Mouse (Mus musculus) hematopoietic stem cell, adult 5-6 weeks (primary cell): ENCODE results near the gene Hck. TPM values are rescaled to one million over a fixed set of nuclear protein-coding genes. Genes with fewer than 3 reads are reported as not detected.

Experiments used
- ATAC-seq, 2 experiments: fragments of 125-278 bp in 1 of 2; replicated peaks in 1 of 2; 2 replicates each; pipeline ENCODE4 v1.8.0; 2016 to 2017; ENCODE audit warnings: inconsistent platforms in 2 of 2, mild to moderate bottlenecking in 2 of 2, moderate number of reproducible peaks in 2 of 2, low read depth in 1 of 2, moderate TSS enrichment in 1 of 2; ENCODE audit not compliant: low FRiP score in 2 of 2, poor library complexity in 2 of 2, severe bottlenecking in 2 of 2, insufficient read depth in 1 of 2, low TSS enrichment in 1 of 2
- total RNA-seq: library from RNA; stranded (forward); fragments of 172-1452, 232-1000 nt; gene quantifications from 2 replicates; pipeline ENCODE4 v1.2.3, GENCODE M21; 2017

The Hck gene
- total RNA-seq, 1 experiment from 2014 or later: 9.0 TPM

GRCm38 (mm10) chr2:153085556-153085955 is 22.7 kb upstream of the Hck start:
- no peak for ATAC-seq

GRCm38 (mm10) chr2:153086166-153086565 is 22.1 kb upstream of the Hck start:
- no peak for ATAC-seq

GRCm38 (mm10) chr2:153087091-153087490 is 21.2 kb upstream of the Hck start:
- ATAC-seq: no peak

GRCm38 (mm10) chr2:153089316-153089715 is 19.0 kb upstream of the Hck start:
- no peak for ATAC-seq

DNA sequence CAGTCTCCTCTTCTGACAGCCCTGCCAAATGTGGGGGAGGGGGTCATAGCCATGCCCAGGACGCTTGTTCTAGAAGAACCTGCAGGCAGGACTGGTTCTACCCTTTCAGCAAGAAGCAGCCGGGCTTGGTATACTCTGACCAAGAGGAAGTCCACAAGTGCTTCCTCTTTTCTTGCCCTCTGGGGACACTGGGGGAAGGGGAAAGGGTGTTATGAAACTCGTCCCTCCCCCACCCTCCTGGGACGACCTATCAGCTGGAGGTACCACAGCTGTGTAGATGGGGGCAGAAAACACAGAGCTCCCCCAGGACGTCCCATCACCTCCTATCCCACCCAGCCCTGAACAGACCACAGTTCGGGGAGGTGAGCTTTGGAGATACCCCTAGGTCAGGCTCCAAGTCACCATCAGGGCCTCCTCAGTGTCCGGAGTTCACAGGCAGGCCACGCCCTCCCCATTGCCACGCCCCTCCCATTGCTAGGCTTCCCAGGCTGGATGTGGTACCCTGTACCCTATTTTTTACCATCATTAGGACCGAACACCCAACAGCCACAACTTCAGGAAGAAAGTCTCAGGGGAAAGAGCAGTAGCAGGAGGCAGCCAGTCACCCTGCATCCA is 17.6 kb upstream of the Hck start:
- peak; percentile 90 to 92 for ATAC-seq

DNA sequence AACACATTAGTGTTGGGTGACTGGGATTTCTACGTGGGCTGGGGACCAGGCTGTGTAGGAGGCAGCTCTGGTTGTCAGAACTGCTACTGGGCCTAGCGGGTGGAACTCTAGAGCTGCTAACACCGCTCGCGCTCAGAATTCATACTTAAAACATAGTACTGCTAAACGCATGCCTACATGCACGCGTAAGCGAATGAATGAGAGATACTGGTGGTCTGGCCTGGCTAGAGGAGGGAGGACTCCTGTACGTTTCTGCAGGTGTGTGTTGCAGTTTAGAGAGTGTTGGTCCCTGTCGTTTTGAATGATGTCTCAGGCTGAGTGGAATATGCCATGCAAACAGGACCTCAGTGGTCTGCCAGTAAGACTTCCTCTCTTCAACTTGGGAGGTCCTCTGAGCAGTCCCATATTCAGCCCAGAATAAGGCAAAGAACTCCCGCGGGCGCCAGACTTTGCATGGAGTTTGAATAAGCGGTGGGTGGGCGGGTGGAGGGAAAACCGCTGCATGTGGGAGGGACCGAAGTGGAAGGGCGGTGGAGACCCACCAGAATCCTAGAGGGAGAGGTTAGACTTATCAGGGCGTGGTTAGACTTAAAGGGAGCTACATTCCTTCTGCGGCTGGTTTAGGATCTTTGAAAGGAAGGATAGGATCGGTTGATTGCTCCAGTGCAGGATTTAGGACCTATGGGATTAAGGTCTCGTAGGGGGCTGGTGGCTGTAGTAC is 1.1 kb upstream of the Hck start:
- no peak for ATAC-seq

DNA sequence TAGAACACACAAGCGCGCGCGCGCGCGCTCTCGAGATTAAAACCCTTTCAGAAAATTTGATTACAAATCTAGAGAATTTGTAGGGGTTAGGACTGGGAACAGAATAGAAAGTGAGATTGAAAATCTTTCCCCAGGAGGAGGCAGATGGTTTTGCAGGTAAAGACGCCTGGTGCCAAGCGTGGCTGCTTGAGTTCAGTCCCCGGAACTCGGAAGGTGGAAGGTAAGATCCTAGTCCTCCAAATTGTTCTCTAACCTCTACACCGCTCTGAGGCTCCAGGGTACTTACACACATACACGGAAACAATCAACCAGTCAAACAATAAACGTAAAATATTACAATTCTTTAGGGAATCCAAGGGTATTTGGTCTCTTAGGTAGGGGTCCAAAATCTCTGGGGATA is 466 bp upstream of the Hck start:
- ATAC-seq: no peak

DNA sequence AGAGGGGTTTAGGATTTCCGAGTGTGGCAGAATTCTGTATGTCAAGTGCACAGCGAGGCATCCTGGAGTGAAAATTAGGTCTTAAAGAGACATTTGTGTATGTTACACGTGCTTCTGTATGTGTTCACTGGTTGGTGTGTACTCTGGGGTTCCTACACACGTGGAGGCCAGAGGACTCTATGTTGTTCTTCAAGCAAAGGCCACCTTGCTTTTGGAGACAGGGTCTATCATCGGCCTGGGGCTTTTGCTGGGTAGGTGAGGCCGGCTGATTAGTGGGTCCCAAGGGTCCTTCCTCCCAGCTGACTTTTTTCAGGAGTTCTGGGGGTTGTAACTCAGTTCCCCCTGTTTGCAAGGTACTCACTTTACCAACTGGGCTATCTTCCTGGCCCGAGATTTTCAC is 1.3 kb downstream of the Hck start:
- no peak for ATAC-seq

DNA sequence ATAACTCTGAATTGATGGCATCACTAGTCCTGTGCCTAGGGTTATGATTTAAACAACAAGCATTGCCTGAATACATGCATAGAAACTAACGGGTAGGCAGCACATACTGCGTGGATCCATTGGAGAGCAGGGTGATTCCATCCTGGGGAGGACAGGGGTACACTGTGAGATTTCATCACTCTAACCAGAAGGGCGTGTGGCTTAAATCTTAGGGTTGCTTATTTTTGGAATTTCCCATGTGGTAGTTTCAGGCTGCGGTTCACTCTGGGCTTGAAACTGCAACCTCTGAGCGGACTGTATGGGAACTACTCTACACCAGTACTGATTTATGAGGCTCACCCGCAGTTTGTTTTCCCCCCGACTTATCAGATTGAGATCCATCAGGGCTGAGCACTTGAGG is 3.0 kb downstream of the Hck start:
- ATAC-seq: no peak

GRCm38 (mm10) chr2:153115679-153116081 is 7.4 kb downstream of the Hck start:
- 0 out of 4 replicates have a peak, but pooled peaks of 1 of the 2 experiments have one; percentile 30 for ATAC-seq

- ATAC-seq: peak; percentile 75 to 83
These were observed 8.8 kb downstream of the Hck start for GRCm38 (mm10) chr2:153117051-153117486.

- ATAC-seq: no peak
These were observed 11.2 kb downstream of the Hck start for GRCm38 (mm10) chr2:153119488-153119887.

GRCm38 (mm10) chr2:153120126-153120525 is 11.9 kb downstream of the Hck start:
- no peak for ATAC-seq

DNA sequence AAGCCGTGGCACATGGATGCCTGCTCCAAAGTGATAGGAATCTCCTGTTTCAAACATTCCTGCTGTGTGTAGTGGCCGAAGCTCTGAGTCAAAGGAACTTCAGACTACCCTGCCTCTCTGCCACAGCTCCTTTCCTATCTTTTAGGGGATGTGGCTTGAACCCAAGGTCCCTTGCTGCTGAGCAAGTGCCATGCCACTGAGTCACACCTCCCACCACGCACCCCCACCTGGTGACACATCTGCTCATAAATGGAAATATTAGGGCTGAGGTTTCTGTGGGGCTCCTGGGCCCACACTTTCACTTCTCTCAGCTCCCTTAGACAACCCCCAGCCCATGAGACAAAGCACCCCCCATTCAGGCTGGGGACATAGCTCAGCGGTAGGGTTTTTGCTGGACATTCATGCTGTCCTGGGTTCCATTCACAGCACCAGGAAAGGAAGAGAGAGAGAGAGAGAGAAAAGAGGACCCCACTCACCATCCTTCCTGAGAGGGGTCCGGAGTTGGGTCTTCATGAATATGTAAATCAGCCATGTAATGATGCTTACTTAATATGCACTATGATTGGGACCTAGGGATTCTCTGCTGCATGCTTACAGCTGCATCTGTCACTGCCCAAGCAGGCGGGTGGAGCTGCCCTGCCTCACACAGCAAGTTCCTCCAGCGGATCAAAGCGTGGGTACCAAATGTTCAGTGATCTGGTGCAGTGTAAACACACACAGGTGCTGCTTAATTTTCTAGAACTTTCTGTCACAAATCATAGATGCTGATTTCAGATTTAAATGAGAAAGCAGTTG is 13.8 kb downstream of the Hck start:
- no peak for ATAC-seq

- peak; percentile 31 to 43; a peak in 1 of 4 replicates for ATAC-seq
These were observed 14.4 kb downstream of the Hck start for GRCm38 (mm10) chr2:153122701-153123100.

DNA sequence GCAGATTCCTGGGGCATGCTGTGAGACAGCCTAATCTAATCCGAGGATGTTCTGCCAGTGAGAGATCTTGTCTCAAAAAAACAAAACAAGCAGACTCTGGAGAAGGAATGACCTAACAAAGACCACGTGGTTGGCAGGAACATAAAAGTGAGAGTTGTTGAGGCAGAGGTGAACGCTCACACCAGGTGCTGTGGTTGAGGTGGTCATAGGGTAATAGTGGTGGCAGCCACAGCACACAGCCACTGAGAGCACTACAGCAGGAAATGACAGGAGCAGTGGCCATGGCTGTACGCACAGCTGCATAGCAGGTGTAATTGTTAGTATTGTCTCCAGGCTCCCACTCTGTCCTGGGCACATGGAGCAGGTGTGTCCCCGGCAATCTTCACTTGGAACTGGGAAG is 17.6 kb downstream of the Hck start:
- ATAC-seq: peak; percentile 9 to 83; a peak in 2 of 4 replicates

- ATAC-seq: peak; percentile 20 to 33; a peak in 2 of 4 replicates
These were observed 22.8 kb downstream of the Hck start for GRCm38 (mm10) chr2:153131019-153131418.

- 0 out of 4 replicates have a peak, but pooled peaks of 1 of the 2 experiments have one; percentile 56 for ATAC-seq
These were observed 26.0 kb downstream of the Hck start for GRCm38 (mm10) chr2:153134237-153134636.
